Mouse (Mus musculus) ES-E14 (cell line): Measurements from ENCODE around the gene Rffl. TPM values are rescaled to one million over a fixed set of nuclear protein-coding genes. Genes with fewer than 3 reads are reported as not detected.
A peak's percentile ranks its signal among the peaks of the same experiment; 100 is the strongest.

Source experiments
- DNase-seq: peaks from one replicate; pipeline ENCODE4 v3.0.0-alpha.2; 2013; ENCODE audit warnings: low read depth, low spot score
- H3K27ac ChIP-seq: 2 replicates; pipeline ENCODE4 v1.5.1; 2012; ENCODE audit warnings: low read depth, mild to moderate bottlenecking, low read length, moderate library complexity, mixed read lengths; ENCODE audit not compliant: poor library complexity, insufficient read depth, severe bottlenecking
- H3K36me3 ChIP-seq: 2 replicates; pipeline ENCODE4 v1.6.1; 2012; ENCODE audit warnings: mild to moderate bottlenecking, low read length, moderate library complexity, mixed read lengths; ENCODE audit not compliant: control insufficient read depth, poor library complexity, insufficient read depth, severe bottlenecking
- H3K4me1 ChIP-seq, 2 experiments: fragments of 150-350 bp in 1 of 2; sonication (generic) in 1 of 2; 2 replicates each; pipeline ENCODE4 v1.6.1; 2012; ENCODE audit warnings: low read length in 2 of 2, mild to moderate bottlenecking in 1 of 2, mixed read lengths in 1 of 2; ENCODE audit not compliant: control insufficient read depth in 2 of 2, insufficient read depth in 2 of 2, poor library complexity in 1 of 2
- H3K4me3 ChIP-seq, 2 experiments: fragments of 150-350 bp in 1 of 2; sonication (generic) in 1 of 2; 2 replicates each; pipeline ENCODE4 v1.5.1; 2012; ENCODE audit warnings: low read length in 2 of 2, low read depth in 1 of 2, mild to moderate bottlenecking in 1 of 2, mixed read lengths in 1 of 2; ENCODE audit not compliant: insufficient read depth in 1 of 2, poor library complexity in 1 of 2, severe bottlenecking in 1 of 2
- H3K9ac ChIP-seq: 2 replicates; pipeline ENCODE4 v1.6.1; 2012; ENCODE audit warnings: low read depth, mild to moderate bottlenecking, low read length, mixed read lengths; ENCODE audit not compliant: poor library complexity, insufficient read depth, severe bottlenecking
- H3K9me3 ChIP-seq: fragments of 150-350 bp; sonication (generic); 2 replicates; pipeline ENCODE4 v1.6.1; 2012; ENCODE audit warnings: low read depth, mild to moderate bottlenecking, low read length; ENCODE audit not compliant: control insufficient read depth, insufficient read depth
- CHD2 ChIP-seq: IDR thresholded peaks from 2 replicates; pipeline ENCODE4 v1.6.1; 2014; ENCODE audit warnings: mild to moderate bottlenecking, low read depth, low read length, inconsistent platforms
- HCFC1 ChIP-seq: IDR thresholded peaks from 2 replicates; pipeline ENCODE4 v1.6.1; 2012; ENCODE audit warnings: low read length, inconsistent platforms, borderline replicate concordance; ENCODE audit not compliant: insufficient read depth
- MAFK ChIP-seq: IDR thresholded peaks from 2 replicates; pipeline ENCODE4 v1.6.1; 2014; ENCODE audit warnings: mild to moderate bottlenecking, low read depth, low read length, inconsistent platforms; ENCODE audit not compliant: insufficient read depth
- ZC3H11A ChIP-seq: IDR thresholded peaks from 2 replicates; pipeline ENCODE4 v1.6.1; 2012; ENCODE audit warnings: low read depth, mild to moderate bottlenecking, inconsistent platforms, low read length, borderline replicate concordance
- ZNF384 ChIP-seq: IDR thresholded peaks from 2 replicates; pipeline ENCODE4 v1.6.1; 2012; ENCODE audit warnings: low read depth, low read length, inconsistent platforms
- in situ Hi-C, 2 experiments: fragments of 600-800 bp; cut with MboI; formaldehyde crosslinking; loops; one replicate each; pipeline ENCODE4 v1.15.1; 2025; ENCODE audit warnings: low sequenced_read_pairs in 2 of 2, inconsistent platforms in 1 of 2; ENCODE audit not compliant: unreplicated experiment in 2 of 2
- total RNA-seq: library from RNA; depleted of rRNA; stranded (reverse); fragments of 300-350 nt; gene quantifications from 2 replicates; pipeline ENCODE4 v1.2.3, GENCODE M21; 2012

The Rffl gene
- total RNA-seq, 1 experiment = 6.5 TPM

DNA sequence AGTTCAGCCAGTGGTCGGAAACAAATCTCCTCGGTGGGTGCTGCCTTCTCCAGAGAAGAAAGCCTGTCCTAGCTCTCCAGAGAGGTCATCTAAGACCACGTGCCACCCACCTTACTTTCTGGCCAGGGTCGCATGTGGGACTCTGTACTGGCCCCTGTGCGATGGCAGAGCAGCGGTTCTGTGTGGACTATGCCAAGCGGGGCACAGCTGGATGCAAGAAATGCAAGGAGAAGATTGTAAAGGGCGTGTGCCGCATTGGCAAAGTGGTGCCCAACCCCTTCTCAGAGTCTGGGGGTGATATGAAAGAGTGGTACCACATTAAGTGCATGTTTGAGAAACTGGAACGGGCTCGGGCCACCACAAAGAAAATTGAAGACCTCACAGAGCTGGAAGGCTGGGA lies 87.6 kb downstream of the Rffl start:
- TF ChIP-seq MAFK (no peak), ZNF384 (no peak), HCFC1 (no peak), CHD2 (no peak), ZC3H11A (no peak)
- Histone ChIP-seq H3K36me3 (peaks cover 23% of the 10 kb centered on the region), H3K9me3 (no peaks in the 10 kb centered on the region), H3K27ac (no peak overlapping the region), H3K9ac (no peak overlapping the region; the same call in 1 of the 2 replicates), H3K4me3 (no peak overlapping the region), H3K4me1 (peaks cover 0 to 2% of the 10 kb centered on the region in 2 experiments; a peak in 1 of 4 replicates)
- no peak for DNase-seq
- in situ Hi-C loops = no loop called here

DNA sequence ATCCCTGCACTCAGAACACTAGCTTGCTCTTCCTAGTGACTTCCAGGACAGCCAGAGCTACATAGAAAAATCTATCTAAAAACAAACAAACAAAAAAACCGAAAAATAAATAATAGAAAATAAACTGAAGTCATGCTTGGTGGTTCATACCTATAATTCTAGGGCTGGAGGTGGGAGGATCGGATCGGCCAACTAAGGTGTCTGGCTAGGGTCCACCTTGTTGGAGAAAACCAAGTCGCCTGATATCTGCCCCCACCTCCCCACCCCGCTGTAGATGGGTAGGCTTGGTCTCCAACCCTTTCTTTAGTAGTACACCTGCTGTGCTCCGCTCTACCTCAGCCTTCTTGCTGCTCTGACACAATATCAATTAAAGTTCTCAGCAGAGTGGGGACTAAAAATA lies 88.8 kb downstream of the Rffl start:
- Histone ChIP-seq H3K36me3 (peaks cover 13% of the 10 kb centered on the region), H3K9ac (peak overlapping the region; percentile 97; the same call in 1 of the 2 replicates), H3K9me3 (no peaks in the 10 kb centered on the region), H3K4me1 (peaks cover 0 to 2% of the 10 kb centered on the region in 2 experiments; a peak in 1 of 4 replicates), H3K27ac (no peak overlapping the region), H3K4me3 (peak overlapping the region; percentile 75 to 97)
- TF ChIP-seq MAFK (no peak), ZNF384 (no peak), HCFC1 (no peak), CHD2 (no peak), ZC3H11A (no peak)
- in situ Hi-C loops = no loop called here
- no peak for DNase-seq

DNA sequence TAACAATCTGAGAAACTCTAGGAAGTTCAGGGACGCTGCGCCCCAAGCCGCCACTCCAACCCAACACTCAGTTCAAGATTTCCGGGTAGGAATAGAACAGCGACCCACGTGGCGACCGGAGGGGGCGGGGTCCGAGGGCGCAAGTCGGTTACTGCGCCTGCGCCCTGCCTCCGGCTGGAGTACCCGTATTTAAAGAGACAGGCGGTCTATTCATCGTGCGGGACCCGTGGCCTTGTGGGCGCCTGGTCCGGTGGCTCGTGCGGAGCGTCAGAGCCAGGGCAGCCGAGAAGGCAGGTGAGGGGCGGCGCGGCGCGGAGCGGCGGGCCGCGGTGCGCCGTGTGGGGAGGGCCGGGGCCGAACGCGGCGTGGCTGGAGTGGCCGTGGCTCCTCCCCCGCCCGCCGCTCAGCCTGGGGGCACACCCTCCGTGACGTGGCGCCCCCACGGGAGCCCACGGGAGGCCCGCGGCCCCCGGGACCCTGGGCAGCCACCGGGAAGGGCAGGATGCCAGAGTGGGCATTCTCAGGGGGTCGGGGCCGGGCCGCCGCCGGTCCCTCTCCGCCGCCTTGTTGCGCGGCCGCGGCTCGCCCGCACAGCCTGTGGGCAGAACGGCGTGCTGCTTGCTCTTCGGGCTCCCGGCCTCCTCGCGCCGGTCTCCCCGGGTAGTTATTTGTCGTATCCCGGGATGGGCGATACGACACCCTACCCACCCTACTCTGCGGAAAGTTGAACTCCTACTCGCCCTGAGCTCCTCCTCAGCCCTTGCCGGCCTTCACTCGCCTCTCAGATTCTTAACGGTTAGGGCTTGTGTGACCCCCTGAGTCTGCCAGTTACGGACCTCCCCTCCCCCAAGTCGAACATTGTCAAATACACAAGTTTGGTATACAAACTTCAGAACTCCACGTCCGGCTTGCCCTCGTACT lies 89.8 kb downstream of the Rffl start, which contains the start of gene Lig3:
Lig3 (plus strand) TSS at position 126 of the 921 bp plus-strand sequence.
- peak within 1 kb of the TSS; percentile 83 for H3K27ac ChIP-seq
- H3K4me3 ChIP-seq = peak within 1 kb of the TSS; percentile 75 to 97
- no peaks in the 10 kb centered on the region for H3K9me3 ChIP-seq
- H3K4me1 ChIP-seq = peaks cover 0 to 2% of the 10 kb centered on the region in 2 experiments; a peak in 1 of 4 replicates
- in situ Hi-C loops = no loop called here
- peaks cover 11% of the 10 kb centered on the region for H3K36me3 ChIP-seq
- H3K9ac ChIP-seq = peak within 1 kb of the TSS; percentile 97
- peak; percentile 92 for DNase-seq
- TF ChIP-seq MAFK = no peak
- peak; percentile 38; the same call in 1 of the 2 replicates for TF ChIP-seq HCFC1

DNA sequence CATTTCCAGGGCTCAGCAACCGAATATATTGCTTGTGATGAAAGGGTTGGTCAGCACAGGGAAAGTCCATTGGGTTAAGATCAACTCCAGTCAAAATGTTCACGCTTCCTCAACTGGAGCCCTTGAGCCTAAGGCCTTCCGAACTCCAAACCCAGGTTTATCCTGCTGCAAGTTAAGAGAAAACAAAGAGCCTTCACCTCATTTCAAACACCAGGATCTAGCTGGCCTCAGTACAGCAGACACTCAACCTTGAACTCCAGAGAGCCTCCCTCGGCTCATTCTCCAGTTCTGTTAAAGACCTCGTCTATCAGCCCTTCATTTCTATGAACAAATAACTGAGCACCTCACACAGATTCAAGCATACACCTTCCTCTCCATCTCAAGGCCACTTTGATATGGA lies 90.9 kb downstream of the Rffl start:
- in situ Hi-C loops = no loop called here
- Histone ChIP-seq H3K9ac (peak overlapping the region; percentile 82; the same call in 1 of the 2 replicates), H3K9me3 (no peaks in the 10 kb centered on the region), H3K4me3 (peak overlapping the region; percentile 75 to 97), H3K27ac (no peak overlapping the region), H3K4me1 (peaks cover 0 to 2% of the 10 kb centered on the region in 2 experiments; a peak in 1 of 4 replicates), H3K36me3 (peaks cover 6% of the 10 kb centered on the region)
- DNase-seq = no peak
- TF ChIP-seq CHD2 (no peak), HCFC1 (no peak), MAFK (no peak), ZC3H11A (no peak), ZNF384 (no peak)
